Mouse (Mus musculus) liver, adult (tissue): ENCODE data around the gene Phc2.

ENCODE experiments used
- GATA4 ChIP-seq: IDR thresholded peaks from 2 replicates; pipeline ENCODE4 v1.6.1; 2014; ENCODE audit warnings: mild to moderate bottlenecking, low read length; ENCODE audit not compliant: insufficient replicate concordance

The Phc2 gene

GRCm38 (mm10) chr4:128700543-128700942 is 46.0 kb downstream of the Phc2 start:
- no peak for TF ChIP-seq GATA4

- TF ChIP-seq GATA4, result no peak
These were observed 50.7 kb downstream of the Phc2 start for GRCm38 (mm10) chr4:128705138-128705720.

- TF ChIP-seq GATA4, result peak; percentile 86; the same call in 1 of the 2 replicates
These were observed 52.1 kb downstream of the Phc2 start for GRCm38 (mm10) chr4:128706626-128707025.

- TF ChIP-seq GATA4, result no peak
These were observed 52.9 kb downstream of the Phc2 start for GRCm38 (mm10) chr4:128707384-128707783.

- no peak for TF ChIP-seq GATA4
These were observed 54.7 kb downstream of the Phc2 start for GRCm38 (mm10) chr4:128709061-128709780.

GRCm38 (mm10) chr4:128709781-128710166 is 55.3 kb downstream of the Phc2 start:
- no peak for TF ChIP-seq GATA4

GRCm38 (mm10) chr4:128710286-128710685 is 55.8 kb downstream of the Phc2 start:
- TF ChIP-seq GATA4, result no peak

GRCm38 (mm10) chr4:128710800-128711199 is 56.3 kb downstream of the Phc2 start:
- TF ChIP-seq GATA4, result no peak

GRCm38 (mm10) chr4:128711455-128712135 is 57.1 kb downstream of the Phc2 start:
- no peak for TF ChIP-seq GATA4

- TF ChIP-seq GATA4, result no peak
These were observed 57.7 kb downstream of the Phc2 start for GRCm38 (mm10) chr4:128712136-128712655.

GRCm38 (mm10) chr4:128712941-128713340 is 58.4 kb downstream of the Phc2 start:
- no peak for TF ChIP-seq GATA4

GRCm38 (mm10) chr4:128715241-128716204 is 61.0 kb downstream of the Phc2 start:
- TF ChIP-seq GATA4, result no peak

- no peak for TF ChIP-seq GATA4
These were observed 61.8 kb downstream of the Phc2 start for GRCm38 (mm10) chr4:128716279-128716678.

- no peak for TF ChIP-seq GATA4
These were observed 62.2 kb downstream of the Phc2 start for GRCm38 (mm10) chr4:128716731-128717130.

- TF ChIP-seq GATA4, result peak; percentile 86; the same call in 1 of the 2 replicates
These were observed 65.6 kb downstream of the Phc2 start for GRCm38 (mm10) chr4:128720110-128720509.
